Mouse (Mus musculus): ENCODE data around the gene Rnf123. TPM values are rescaled to one million over a fixed set of nuclear protein-coding genes. Genes with fewer than 3 reads are reported as not detected.
"Not testable (repeated sequence)": the region's sequence is repeated elsewhere in the genome, so short reads cannot be mapped to it uniquely, and the experiment has no call there.

The Rnf123 gene
- total RNA-seq, 2 experiments from 2014 or later, result 153 to 172 TPM

GRCm38 (mm10) chr9:108035331-108036156 is 47.6 kb downstream of the Rnf123 start:
- no peak for DNase-seq

- DNase-seq, result no peak
Observed at GRCm38 (mm10) chr9:108032126-108032525, 51.0 kb downstream of the Rnf123 start.

DNA sequence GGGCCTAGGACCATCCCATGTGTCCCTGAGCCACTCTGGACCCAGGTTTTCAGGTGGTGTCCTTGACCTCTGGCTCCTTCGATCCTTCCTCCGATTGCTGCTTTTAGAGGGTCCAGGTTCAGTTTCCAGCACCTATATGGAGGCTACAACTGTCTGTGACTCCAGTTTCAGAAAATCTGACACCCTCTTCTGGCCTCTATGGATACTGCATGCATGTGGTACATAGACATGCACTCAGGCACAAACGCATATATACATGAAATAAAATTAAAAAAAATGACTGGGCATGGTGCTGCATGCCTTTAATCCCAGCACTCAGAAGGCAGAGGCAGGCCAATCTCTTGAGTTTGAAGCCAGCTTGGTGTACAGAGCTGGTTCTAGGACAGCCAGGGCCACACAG is 55.3 kb downstream of the Rnf123 start:
- DNase-seq, result no peak

DNA sequence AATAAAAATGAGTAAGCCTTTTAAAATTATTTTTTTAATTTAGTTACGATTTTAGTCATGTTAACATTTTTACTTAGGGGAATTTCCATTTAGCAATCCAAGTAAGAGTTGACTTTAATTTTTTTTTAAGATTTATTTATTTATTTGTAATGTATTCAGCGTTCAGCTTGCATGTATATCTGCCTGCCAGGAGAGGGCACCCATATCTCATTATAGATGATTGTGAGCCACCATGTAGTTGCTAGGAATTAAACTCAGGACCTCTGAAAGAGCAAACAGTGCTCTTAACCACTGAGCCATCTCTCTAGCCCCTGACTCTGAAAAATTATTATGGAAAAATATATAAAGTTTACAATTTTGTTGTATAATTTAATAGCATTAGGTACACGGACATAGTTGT is 56.6 kb downstream of the Rnf123 start:
- DNase-seq, result no peak

DNA sequence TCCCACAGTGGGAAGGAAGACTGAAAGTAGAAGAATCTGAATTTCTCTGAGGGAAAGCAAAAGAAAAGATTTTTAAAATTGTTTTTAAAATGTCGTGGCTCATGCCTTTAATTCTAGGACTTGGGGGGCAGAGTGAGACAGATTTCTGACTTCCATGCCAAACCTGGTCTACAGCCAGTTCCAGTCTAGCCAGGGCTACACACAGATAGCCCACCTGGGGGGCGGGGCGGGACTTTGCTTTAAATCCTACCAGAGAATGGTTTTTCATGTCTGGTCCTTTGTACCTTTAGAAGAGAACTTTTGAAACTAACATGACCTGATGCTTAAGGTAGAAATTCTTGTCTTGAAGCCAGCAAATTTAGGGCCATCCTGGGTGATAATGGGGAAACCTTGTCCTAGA is 59.9 kb downstream of the Rnf123 start:
- DNase-seq, result no peak

GRCm38 (mm10) chr9:108020741-108021140 is 62.4 kb downstream of the Rnf123 start:
- no peak for DNase-seq

DNA sequence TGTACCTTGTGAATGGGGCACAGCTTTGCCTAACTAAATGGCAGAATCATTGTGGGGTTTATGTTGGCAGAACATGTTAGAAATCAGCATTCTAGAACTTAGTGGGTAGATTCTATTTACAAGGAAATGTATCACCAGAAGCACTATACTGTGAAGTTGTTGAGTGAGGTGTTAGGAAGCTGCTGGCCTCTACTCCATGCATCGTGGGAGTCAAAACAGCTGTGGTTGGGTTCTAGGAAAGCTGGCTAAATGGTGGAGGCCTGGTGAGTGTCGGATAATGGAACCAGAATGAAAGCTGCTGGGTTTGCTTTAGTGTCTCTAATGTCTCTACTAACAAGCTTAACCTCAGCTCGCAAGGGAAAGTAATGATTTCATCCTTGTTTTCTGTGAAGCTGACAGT is 66.0 kb downstream of the Rnf123 start:
- no peak for DNase-seq

GRCm38 (mm10) chr9:108013577-108013976 is 69.6 kb downstream of the Rnf123 start:
- not testable (repeated sequence) for DNase-seq

DNA sequence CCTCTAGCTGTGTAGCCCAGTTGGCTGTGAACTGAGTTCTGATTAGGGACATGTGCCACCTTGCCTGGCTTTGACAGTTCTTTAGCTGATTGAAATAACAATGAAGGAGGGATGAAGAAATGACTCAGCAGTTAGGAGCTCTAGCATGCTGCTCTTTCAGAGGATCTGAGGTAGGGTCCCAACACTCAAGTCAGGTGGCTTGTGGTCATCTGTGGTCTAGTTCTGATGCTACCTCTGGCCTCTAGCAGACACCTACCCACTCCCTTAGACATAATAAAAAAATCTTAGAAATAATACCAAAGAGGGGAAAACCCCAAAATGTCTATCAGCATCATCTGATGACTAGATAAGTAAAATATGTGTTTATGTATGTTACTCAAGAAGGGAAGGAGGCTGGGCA is 72.8 kb downstream of the Rnf123 start:
- no peak for DNase-seq

GRCm38 (mm10) chr9:108008041-108008440 is 75.1 kb downstream of the Rnf123 start:
- DNase-seq, result no peak

- DNase-seq, result no peak
Observed at GRCm38 (mm10) chr9:108003531-108003890, 79.6 kb downstream of the Rnf123 start.

- DNase-seq, result peak; percentile 64
Observed at GRCm38 (mm10) chr9:108002778-108003530, 80.2 kb downstream of the Rnf123 start.

DNA sequence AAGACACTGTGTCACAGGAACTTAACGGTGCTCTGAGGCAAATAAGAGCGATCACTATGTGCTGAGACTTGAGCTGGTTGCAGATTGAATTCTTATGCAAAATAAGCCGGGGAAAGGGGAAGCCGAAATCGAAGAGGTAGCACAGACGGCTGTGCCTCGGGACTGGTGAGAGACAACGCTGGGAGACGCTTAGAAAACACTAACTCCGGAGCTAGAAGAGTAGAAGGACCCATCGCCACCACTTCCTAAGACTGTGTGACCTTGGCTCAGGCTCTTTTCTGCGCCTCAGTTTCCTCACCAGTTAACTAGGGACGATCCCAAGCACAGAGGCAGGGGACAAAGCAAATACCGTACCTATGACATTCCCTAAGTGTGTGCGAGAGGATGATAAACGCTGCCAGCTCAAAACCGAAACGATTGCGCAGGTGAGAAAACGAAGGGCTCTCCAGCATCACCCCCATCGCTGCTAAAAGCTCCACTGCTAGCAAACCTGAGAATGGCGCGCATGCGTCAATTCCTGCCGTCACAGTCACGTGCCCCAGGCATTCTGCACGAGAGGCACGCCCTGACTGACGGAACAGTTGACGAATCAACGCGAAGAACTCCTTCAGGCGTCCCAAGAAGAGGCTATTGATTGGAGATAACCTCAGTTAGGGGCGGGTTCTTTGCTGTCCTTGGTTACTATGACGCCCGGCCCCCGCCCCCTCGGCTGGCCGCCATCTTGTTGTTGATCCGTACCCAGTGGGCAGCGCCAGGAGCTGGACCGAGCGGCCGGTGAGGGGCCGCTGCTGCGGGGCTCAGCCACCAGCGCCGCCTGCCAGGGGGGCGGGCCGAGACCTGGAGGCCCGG is 81.0 kb downstream of the Rnf123 start, which contains the start of gene Ip6k1:
Ip6k1 (plus strand) TSS at position 580 of the 849 bp plus-strand sequence.
- DNase-seq, result peak; percentile 100

Small RNA genes lying within 50 kb of the gene (microRNA-seq; reads per million reads assigned to microRNA genes)
- gene Gm47303 (0 reads per million in 2 experiments), gene Mir7088 (0 reads per million in 2 experiments)

Other genes starting within 250 kb of the Rnf123 start
- 10 to 100 TPM; 21.6 to 35.5 TPM for gene Rbm6, start 210.1 kb downstream of the Rnf123 start, total RNA-seq (2021)
- gene Mon1a, start 195.2 kb downstream of the Rnf123 start, total RNA-seq (2021), result 1 to 10 TPM; 4.0 to 4.8 TPM
- 1 to 10 TPM; 1.9 to 5.6 TPM for gene Mst1r, start 176.5 kb downstream of the Rnf123 start, total RNA-seq (2021)
- not detected for gene Actl11, start 154.9 kb downstream of the Rnf123 start, total RNA-seq (2021)
- under 1 TPM; 0.80 to 0.86 TPM for gene Camkv, start 147.7 kb downstream of the Rnf123 start, total RNA-seq (2021)
- gene Traip, start 133.2 kb downstream of the Rnf123 start, total RNA-seq (2021), result 1 to 10 TPM; 1.6 to 2.2 TPM
- 1 to 10 TPM; 4.4 to 6.5 TPM for gene Uba7, start 107.8 kb downstream of the Rnf123 start, total RNA-seq (2021)
- under 1 TPM; 0.47 to 0.59 TPM for gene Gm20661, start 100.3 kb downstream of the Rnf123 start, total RNA-seq (2021)
- gene Inka1, start 97.5 kb downstream of the Rnf123 start, total RNA-seq (2021), result 10 to 100 TPM in 1 of 2 experiments, 1 to 10 TPM in 1; 8.8 to 14.0 TPM
- gene Cdhr4, start 90.8 kb downstream of the Rnf123 start, total RNA-seq (2021), result 1 to 10 TPM in 1 of 2 experiments, under 1 TPM in 1; 0.54 to 1.0 TPM
- not detected for gene Gm20662, start 87.0 kb downstream of the Rnf123 start, total RNA-seq (2021)
- 10 to 100 TPM; 38.9 to 42.9 TPM for gene Ip6k1, start 80.8 kb downstream of the Rnf123 start, total RNA-seq (2021)
- 10 to 100 TPM in 1 of 2 experiments, 1 to 10 TPM in 1; 8.6 to 10.6 TPM for gene Gmppb, start 34.1 kb downstream of the Rnf123 start, total RNA-seq (2021)
- 1 to 10 TPM; 2.6 to 3.6 TPM for gene Amigo3, start 30.2 kb downstream of the Rnf123 start, total RNA-seq (2021)
- gene Mst1, start 2.9 kb downstream of the Rnf123 start, total RNA-seq (2021), result under 1 TPM in 1 of 2 experiments, not detected in 1; 0.11 TPM
- 10 to 100 TPM; 33.9 to 36.6 TPM for gene Apeh, start 11.3 kb upstream of the Rnf123 start, total RNA-seq (2021)
- under 1 TPM; 0.47 to 0.54 TPM for gene Bsn, start 107.0 kb upstream of the Rnf123 start, total RNA-seq (2021)
- 100 to 1,000 TPM; 286 to 307 TPM for gene Dag1, start 180.6 kb upstream of the Rnf123 start, total RNA-seq (2021)
- 10 to 100 TPM in 1 of 2 experiments, 1 to 10 TPM in 1; 9.2 to 12.8 TPM for gene Nicn1, start 207.1 kb upstream of the Rnf123 start, total RNA-seq (2021)
- gene Amt, start 213.5 kb upstream of the Rnf123 start, total RNA-seq (2021), result 1 to 10 TPM in 1 of 2 experiments, under 1 TPM in 1; 0.82 to 2.4 TPM
- gene Rhoa, start 222.8 kb upstream of the Rnf123 start, total RNA-seq (2021), result 100 to 1,000 TPM; 211 to 226 TPM
- 10 to 100 TPM; 21.7 to 25.0 TPM for gene Tcta, start 222.8 kb upstream of the Rnf123 start, total RNA-seq (2021)